Mouse (Mus musculus) spleen, postnatal 4 days (tissue): ENCODE measurements around the gene Adra2a.

Experiments used
- DNase-seq, 2 experiments: peaks; one replicate each; pipeline ENCODE4 v3.0.0; 2022; ENCODE audit warnings: low spot score in 2 of 2

Gene Adra2a

GRCm38 (mm10) chr19:54043851-54044250 is at the start of gene Adra2a:
TSS of gene Adra2a (plus strand) at chr19:54044151.
- no peak for DNase-seq

- no peak for DNase-seq
These were observed 49.7 kb upstream of the Adra2a start for GRCm38 (mm10) chr19:53994276-53994675.

- DNase-seq = no peak
These were observed 33.0 kb upstream of the Adra2a start for GRCm38 (mm10) chr19:54010973-54011372.

- DNase-seq = no peak
These were observed 29.0 kb upstream of the Adra2a start for GRCm38 (mm10) chr19:54014999-54015398.

- no peak for DNase-seq
These were observed 28.4 kb upstream of the Adra2a start for GRCm38 (mm10) chr19:54015503-54015902.

- no peak for DNase-seq
These were observed 8.9 kb upstream of the Adra2a start for GRCm38 (mm10) chr19:54035100-54035499.

- no peak for DNase-seq
These were observed 4.5 kb upstream of the Adra2a start for GRCm38 (mm10) chr19:54039441-54039840.

GRCm38 (mm10) chr19:54040356-54041028 is 3.5 kb upstream of the Adra2a start:
- no peak for DNase-seq

- DNase-seq = no peak
These were observed 3.0 kb upstream of the Adra2a start for GRCm38 (mm10) chr19:54041029-54041367.

- peak; percentile 23 to 67 for DNase-seq
These were observed 788 bp downstream of the Adra2a start for GRCm38 (mm10) chr19:54044507-54045371.

GRCm38 (mm10) chr19:54045412-54045811 is 1.5 kb downstream of the Adra2a start:
- DNase-seq = no peak

GRCm38 (mm10) chr19:54045931-54046683 is 2.2 kb downstream of the Adra2a start:
- DNase-seq = no peak

GRCm38 (mm10) chr19:54046684-54047070 is 2.7 kb downstream of the Adra2a start:
- no peak for DNase-seq

GRCm38 (mm10) chr19:54047386-54048050 is 3.6 kb downstream of the Adra2a start:
- no peak for DNase-seq

GRCm38 (mm10) chr19:54048161-54048885 is 4.4 kb downstream of the Adra2a start:
- no peak for DNase-seq

GRCm38 (mm10) chr19:54051651-54052050 is 7.7 kb downstream of the Adra2a start:
- DNase-seq = no peak

- no peak for DNase-seq
These were observed 11.9 kb downstream of the Adra2a start for GRCm38 (mm10) chr19:54055845-54056244.

- no peak for DNase-seq
These were observed 24.5 kb downstream of the Adra2a start for GRCm38 (mm10) chr19:54068447-54068846.

GRCm38 (mm10) chr19:54070521-54070920 is 26.6 kb downstream of the Adra2a start:
- DNase-seq = no peak

- DNase-seq = no peak
These were observed 28.4 kb downstream of the Adra2a start for GRCm38 (mm10) chr19:54072233-54072800.
